Mouse (Mus musculus): Measurements from ENCODE around the gene Prcp. TPM values are rescaled to one million over a fixed set of nuclear protein-coding genes. Genes with fewer than 3 reads are reported as not detected.
A peak's percentile ranks its signal among the peaks of the same experiment; 100 is the strongest.

The Prcp gene
- total and polyA plus RNA-seq, 3 experiments: 40.3 to 48.4 TPM; not detected in 1

DNA sequence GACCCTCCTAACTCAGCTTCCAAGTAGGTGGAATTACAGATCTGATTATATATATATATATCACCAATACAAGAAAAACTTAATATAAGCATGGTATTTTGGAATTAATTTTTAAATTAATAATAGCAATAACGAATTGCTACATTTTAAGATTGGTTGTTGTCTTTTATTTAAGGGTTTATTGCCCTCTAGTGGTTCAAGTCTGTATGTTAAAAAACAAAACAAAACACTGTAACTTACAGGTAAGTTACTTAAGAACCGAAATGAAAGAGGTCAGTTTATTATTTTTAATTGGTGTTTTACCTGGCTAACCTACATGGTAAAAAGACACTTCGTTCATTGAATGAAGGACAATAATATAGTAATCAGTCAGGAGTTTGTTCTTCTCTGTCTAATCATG is 4.1 kb upstream of the Prcp start:
- Histone ChIP-seq H3K4me3 (ENCODE audit: control insufficient read depth in 1 of 2, insufficient read depth in 1 of 2, low read depth in 2 of 2, low read length in 2 of 2) (no peak overlapping the region), H3K79me2 (ENCODE audit: control insufficient read depth, insufficient read depth, low read length, poor library complexity) (peaks cover 3% of the 10 kb centered on the region; the same call in 1 of the 2 replicates), H3K36me3 (ENCODE audit: control insufficient read depth in 1 of 2, insufficient read depth in 2 of 2, low read length in 2 of 2) (peaks cover 11 to 13% of the 10 kb centered on the region in 2 experiments), H3K4me1 (ENCODE audit: control insufficient read depth in 1 of 2, insufficient read depth in 2 of 2, low read length in 2 of 2) (peaks cover 4 to 5% of the 10 kb centered on the region in 2 experiments), H3K27me3 (ENCODE audit: control insufficient read depth in 1 of 2, insufficient read depth in 2 of 2, low read length in 2 of 2) (no peaks in the 10 kb centered on the region), H3K9ac (ENCODE audit: control insufficient read depth, low read depth, low read length, poor library complexity, severe bottlenecking) (no peak overlapping the region), H3K27ac (ENCODE audit: control insufficient read depth, low read depth, low read length) (no peak overlapping the region), H3K9me3 (replicated peaks; ENCODE audit: insufficient read depth, low read length) (no peaks in the 10 kb centered on the region)
- peak; percentile 59 for DNase-seq (ENCODE audit: low read depth, low spot score)
- TF ChIP-seq USF1 (IDR thresholded peaks at IDR 0.05; ENCODE audit: low read depth, low read length): no peak
- peak; percentile 47 for TF ChIP-seq RAD21 (IDR thresholded peaks at IDR 0.05; ENCODE audit: low read depth, low read length)
- peak in 1 of 3 experiments; percentile 44; a peak in 2 of 6 replicates for TF ChIP-seq CTCF (IDR thresholded peaks at IDR 0.05 in 2 of 3, conservative IDR thresholded peaks at IDR 0.05 in 1 of 3; ENCODE audit: control insufficient read depth in 1 of 3, insufficient read depth in 1 of 3, low read depth in 2 of 3, low read length in 3 of 3, poor library complexity in 1 of 3, severe bottlenecking in 1 of 3)
- TF ChIP-seq NELFE (IDR thresholded peaks at IDR 0.05; ENCODE audit: low read depth, low read length): no peak
- no peak for TF ChIP-seq GABPA (IDR thresholded peaks at IDR 0.05; ENCODE audit: low read depth, low read length)
- no peak for TF ChIP-seq ZMIZ1 (IDR thresholded peaks at IDR 0.05; ENCODE audit: low read depth, low read length)
- TF ChIP-seq GATA1 (IDR thresholded peaks at IDR 0.05; ENCODE audit: low read depth, low read length): no peak
- TF ChIP-seq ZNF384 (IDR thresholded peaks at IDR 0.05; ENCODE audit: low read depth, low read length): no peak
- no peak for TF ChIP-seq BHLHE40 (IDR thresholded peaks at IDR 0.05; ENCODE audit: borderline replicate concordance, low read depth, low read length)
- TF ChIP-seq MAX (IDR thresholded peaks at IDR 0.05; ENCODE audit: low read length): no peak
- TF ChIP-seq HCFC1 (IDR thresholded peaks at IDR 0.05; ENCODE audit: low read depth, low read length): no peak
- no peak for TF ChIP-seq ZKSCAN1 (IDR thresholded peaks at IDR 0.05; ENCODE audit: low read depth, low read length)
- no peak for TF ChIP-seq RCOR1 (IDR thresholded peaks at IDR 0.05; ENCODE audit: low read depth, low read length)
- TF ChIP-seq NRF1 (IDR thresholded peaks at IDR 0.05; ENCODE audit: insufficient read depth, low read depth, low read length, poor library complexity, severe bottlenecking): no peak
- no peak for TF ChIP-seq POLR2A (IDR thresholded peaks at IDR 0.05; ENCODE audit: control insufficient read depth in 1 of 2, insufficient read depth in 1 of 2, low read depth in 1 of 2, low read length in 2 of 2, poor library complexity in 1 of 2)
- no peak for TF ChIP-seq KAT2A (conservative IDR thresholded peaks at IDR 0.05; ENCODE audit: low read depth, low read length)
- no peak for TF ChIP-seq POLR2AphosphoS5 (IDR thresholded peaks at IDR 0.05; ENCODE audit: borderline replicate concordance, low read depth, low read length)
- TF ChIP-seq SMC3 (IDR thresholded peaks at IDR 0.05; ENCODE audit: low read depth, low read length): peak; percentile 44
- no peak for TF ChIP-seq EP300 (IDR thresholded peaks at IDR 0.05; ENCODE audit: low read depth in 1 of 2, low read length in 2 of 2)
- TF ChIP-seq MYB (IDR thresholded peaks at IDR 0.05; ENCODE audit: low read depth, low read length): no peak
- TF ChIP-seq MEF2A (IDR thresholded peaks at IDR 0.05; ENCODE audit: extremely low read depth, insufficient replicate concordance, low read depth, low read length, poor library complexity, severe bottlenecking): no peak
- 0 out of 2 replicates have a peak, but pooled peaks have one; percentile 8 for TF ChIP-seq ZC3H11A (IDR thresholded peaks at IDR 0.05; ENCODE audit: low read depth, low read length)
- TF ChIP-seq CHD2 (IDR thresholded peaks at IDR 0.05; ENCODE audit: low read length): no peak
